Mouse (Mus musculus) layer of hippocampus, postnatal 36 days (tissue): ENCODE measurements at regions not wholly inside any gene's neighbourhood (a gene's known extent, or its start where the extent isn't known, plus 50 kb on each side); places are given as distances from the start of the nearest gene placed in this dataset.

Source experiments
- DNase-seq, 2 experiments: peaks; one replicate each; pipeline ENCODE4 v3.0.0; 2022

- DNase-seq = no peak
Measured at GRCm38 (mm10) chr7:69398299-69398698, 649.3 kb upstream of the Arrdc4 start.

- DNase-seq = peak; percentile 4 to 8
Measured at GRCm38 (mm10) chr7:69396868-69397267, 647.8 kb upstream of the Arrdc4 start.
